Mouse (Mus musculus) forebrain, embryonic 11.5 days (tissue): ENCODE results near the gene 1110059E24Rik. TPM values are rescaled to one million over a fixed set of nuclear protein-coding genes. Genes with fewer than 3 reads are reported as not detected.

Experiments
- polyA plus RNA-seq: library from polyadenylated mRNA; unstranded; fragments of >200 nt; fragmentation: Nextera tagmentation; extraction: Ambion mirVana; gene quantifications from 2 replicates; pipeline ENCODE4 v1.2.1, GENCODE M21; 2014

1110059E24Rik gene
- polyA plus RNA-seq, 1 experiment from 2014 or later = 70.4 TPM

Other genes with a start within 250 kb of the 1110059E24Rik start
- not detected in 2 replicates for gene Gda, start 179.5 kb downstream of the 1110059E24Rik start, polyA plus RNA-seq
- gene Abhd17b, start 209 bp upstream of the 1110059E24Rik start, polyA plus RNA-seq = 42.5 and 47.1 TPM in 2 replicates
- 75.4 and 77.2 TPM in 2 replicates for gene Cemip2, start 125.4 kb upstream of the 1110059E24Rik start, polyA plus RNA-seq